Mouse (Mus musculus): ENCODE results near the gene Foxc1. TPM values are rescaled to one million over a fixed set of nuclear protein-coding genes. Genes with fewer than 3 reads are reported as not detected.

The Foxc1 gene
- polyA plus RNA-seq, 1 experiment from 2014 or later: 0.77 TPM

DNA sequence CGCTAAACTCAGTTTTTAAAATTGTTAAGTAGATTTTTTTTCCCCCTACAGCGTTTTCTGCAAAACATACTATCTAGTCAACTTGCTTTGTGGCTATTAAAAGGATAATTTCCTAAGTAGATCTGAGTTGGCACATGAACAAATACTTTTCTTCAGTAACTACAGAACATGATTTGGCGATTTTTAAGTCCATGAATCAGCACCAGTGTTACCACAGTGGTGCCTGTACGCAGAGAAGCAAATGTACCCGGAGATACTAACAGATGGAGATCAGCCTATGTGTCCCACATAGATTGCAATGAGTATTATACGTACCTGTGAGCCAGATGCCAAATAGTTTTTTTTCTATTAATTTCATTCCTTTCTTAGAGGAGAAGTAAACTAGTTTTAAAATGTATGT, 3.3 kb downstream of the Foxc1 start:
- Histone ChIP-seq H3K4me2 (ENCODE audit: low read depth, low read length) (peak overlapping the region; percentile 42), H3K9ac (ENCODE audit: low read length) (no peak overlapping the region; the same call in 1 of the 2 replicates), H3K27ac (ENCODE audit: low read length) (no peak overlapping the region), H3K36me3 (ENCODE audit: control insufficient read depth, insufficient read depth) (no peaks in the 10 kb centered on the region), H3K4me3 (ENCODE audit: low read length) (peak overlapping the region; percentile 40), H3K9me3 (replicated peaks; ENCODE audit: control insufficient read depth, low read length) (peaks cover 3% of the 10 kb centered on the region; the same call in 1 of the 2 replicates), H3K4me1 (ENCODE audit: control insufficient read depth, insufficient read depth, low read length) (peaks cover 13% of the 10 kb centered on the region), H3K27me3 (ENCODE audit: control insufficient read depth, insufficient read depth, low read length) (peaks cover 49% of the 10 kb centered on the region)
- no peak for ATAC-seq (replicated peaks; ENCODE audit: extremely low read depth, insufficient read depth, low FRiP score)
- WGBS: 20% methylated on average over 6 of the region's 6 CpGs

GRCm38 (mm10) chr13:31810375-31810692, 3.9 kb downstream of the Foxc1 start:
- peaks cover 3% of the 10 kb centered on the region; the same call in 1 of the 2 replicates for H3K9me3 ChIP-seq (replicated peaks; ENCODE audit: control insufficient read depth, low read length)
- no peak for ATAC-seq (replicated peaks; ENCODE audit: extremely low read depth, insufficient read depth, low FRiP score)
- no peaks in the 10 kb centered on the region for H3K36me3 ChIP-seq (ENCODE audit: control insufficient read depth, insufficient read depth)
- peaks cover 46% of the 10 kb centered on the region for H3K27me3 ChIP-seq (ENCODE audit: control insufficient read depth, insufficient read depth, low read length)
- H3K4me3 ChIP-seq (ENCODE audit: low read length): peak overlapping the region; percentile 60
- peak overlapping the region; percentile 77 for H3K9ac ChIP-seq (ENCODE audit: low read length)
- peak overlapping the region; percentile 69 for H3K27ac ChIP-seq (ENCODE audit: low read length)
- WGBS: 5% methylated on average over 9 of the region's 9 CpGs
- peaks cover 13% of the 10 kb centered on the region for H3K4me1 ChIP-seq (ENCODE audit: control insufficient read depth, insufficient read depth, low read length)
- H3K4me2 ChIP-seq (ENCODE audit: low read depth, low read length): peak overlapping the region; percentile 64

- Histone ChIP-seq H3K9me3 (replicated peaks; ENCODE audit: control insufficient read depth, low read length) (peaks cover 3% of the 10 kb centered on the region; the same call in 1 of the 2 replicates), H3K27me3 (ENCODE audit: control insufficient read depth, insufficient read depth, low read length) (peaks cover 44% of the 10 kb centered on the region), H3K4me2 (ENCODE audit: low read depth, low read length) (peak overlapping the region; percentile 64), H3K4me1 (ENCODE audit: control insufficient read depth, insufficient read depth, low read length) (peaks cover 13% of the 10 kb centered on the region), H3K27ac (ENCODE audit: low read length) (peak overlapping the region; percentile 69), H3K9ac (ENCODE audit: low read length) (peak overlapping the region; percentile 77), H3K36me3 (ENCODE audit: control insufficient read depth, insufficient read depth) (no peaks in the 10 kb centered on the region), H3K4me3 (ENCODE audit: low read length) (peak overlapping the region; percentile 60)
- ATAC-seq (replicated peaks; ENCODE audit: extremely low read depth, insufficient read depth, low FRiP score): no peak
- WGBS: 1% methylated on average over 58 of the region's 65 CpGs
These were observed 4.5 kb downstream of the Foxc1 start for GRCm38 (mm10) chr13:31810693-31811541.

DNA sequence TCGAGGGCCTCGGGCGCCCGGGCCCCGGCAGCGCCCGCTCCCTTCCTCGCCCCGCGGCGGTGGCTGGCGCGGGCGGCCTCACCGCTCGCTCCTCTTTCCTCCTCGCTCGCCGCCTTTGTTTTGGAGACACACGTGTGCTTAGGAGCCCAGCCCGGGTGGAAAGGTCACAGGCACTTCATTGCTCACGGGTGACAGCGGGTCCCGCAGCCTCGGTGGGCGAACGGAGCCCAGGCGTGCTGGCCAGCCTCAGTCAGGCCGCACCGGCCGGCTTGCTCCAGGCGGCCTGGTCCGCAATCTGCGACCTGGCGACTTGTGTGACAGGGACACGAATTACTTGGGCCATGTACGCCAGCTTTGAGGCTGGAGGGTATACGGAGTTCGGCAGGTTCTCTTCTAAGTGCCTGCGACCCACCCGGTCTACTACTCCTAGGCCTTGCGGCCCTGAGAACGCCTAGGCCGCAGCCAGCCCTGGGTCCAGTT, 5.1 kb downstream of the Foxc1 start:
- Histone ChIP-seq H3K9me3 (replicated peaks; ENCODE audit: control insufficient read depth, low read length) (peaks cover 3% of the 10 kb centered on the region; the same call in 1 of the 2 replicates), H3K4me3 (ENCODE audit: low read length) (peak overlapping the region; percentile 60), H3K9ac (ENCODE audit: low read length) (peak overlapping the region; percentile 77), H3K4me2 (ENCODE audit: low read depth, low read length) (peak overlapping the region; percentile 64), H3K4me1 (ENCODE audit: control insufficient read depth, insufficient read depth, low read length) (peaks cover 11% of the 10 kb centered on the region), H3K27me3 (ENCODE audit: control insufficient read depth, insufficient read depth, low read length) (peaks cover 41% of the 10 kb centered on the region), H3K36me3 (ENCODE audit: control insufficient read depth, insufficient read depth) (no peaks in the 10 kb centered on the region), H3K27ac (ENCODE audit: low read length) (peak overlapping the region; percentile 69)
- WGBS: 28% methylated on average over 44 of the region's 44 CpGs
- ATAC-seq (replicated peaks; ENCODE audit: extremely low read depth, insufficient read depth, low FRiP score): no peak

- H3K9me3 ChIP-seq (replicated peaks; ENCODE audit: control insufficient read depth, low read length): peaks cover 3% of the 10 kb centered on the region; the same call in 1 of the 2 replicates
- peaks cover 11% of the 10 kb centered on the region for H3K4me1 ChIP-seq (ENCODE audit: control insufficient read depth, insufficient read depth, low read length)
- H3K9ac ChIP-seq (ENCODE audit: low read length): no peak overlapping the region
- H3K36me3 ChIP-seq (ENCODE audit: control insufficient read depth, insufficient read depth): no peaks in the 10 kb centered on the region
- 62% methylated on average over 2 of the region's 2 CpGs for WGBS
- no peak overlapping the region for H3K4me3 ChIP-seq (ENCODE audit: low read length)
- ATAC-seq (replicated peaks; ENCODE audit: extremely low read depth, insufficient read depth, low FRiP score): no peak
- H3K27me3 ChIP-seq (ENCODE audit: control insufficient read depth, insufficient read depth, low read length): peaks cover 39% of the 10 kb centered on the region
- no peak overlapping the region for H3K27ac ChIP-seq (ENCODE audit: low read length)
- H3K4me2 ChIP-seq (ENCODE audit: low read depth, low read length): peak overlapping the region; percentile 23; the same call in 1 of the 2 replicates
These were observed 6.3 kb downstream of the Foxc1 start for GRCm38 (mm10) chr13:31812701-31813100.

DNA sequence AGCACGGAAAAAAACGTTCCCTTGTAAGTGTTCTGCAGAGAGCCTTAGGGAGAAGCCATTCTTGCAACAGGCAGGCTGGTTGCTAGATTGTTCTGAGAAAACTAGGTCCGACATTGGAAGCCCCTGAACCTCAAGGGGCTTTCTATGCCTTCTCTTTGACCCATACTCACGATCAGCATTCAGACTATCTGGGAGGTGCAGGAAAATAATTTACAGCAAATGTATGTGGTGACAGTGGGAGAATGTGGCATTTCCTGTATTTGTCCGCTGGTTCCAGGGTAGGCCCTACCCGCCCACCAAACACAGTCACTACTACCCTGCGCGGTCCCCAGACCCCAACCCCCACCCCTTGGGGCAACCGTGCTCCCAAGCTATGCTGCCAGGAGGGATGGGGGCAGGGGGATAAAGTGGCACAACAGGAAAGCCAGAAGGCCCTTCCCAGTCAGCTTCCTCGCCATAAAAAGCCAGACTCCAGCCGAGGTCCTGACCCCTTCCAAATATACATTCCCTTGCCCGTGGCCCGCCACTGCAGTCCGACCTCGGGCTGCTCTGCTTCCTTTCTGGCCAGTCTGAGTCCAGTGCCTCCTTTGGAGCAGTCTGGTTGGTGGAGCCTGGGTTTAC, 9.1 kb downstream of the Foxc1 start:
- Histone ChIP-seq H3K4me3 (ENCODE audit: low read length) (no peak overlapping the region), H3K4me1 (ENCODE audit: control insufficient read depth, insufficient read depth, low read length) (peaks cover 7% of the 10 kb centered on the region; the same call in 1 of the 2 replicates), H3K27me3 (ENCODE audit: control insufficient read depth, insufficient read depth, low read length) (peaks cover 35% of the 10 kb centered on the region), H3K4me2 (ENCODE audit: low read depth, low read length) (no peak overlapping the region), H3K9me3 (replicated peaks; ENCODE audit: control insufficient read depth, low read length) (peaks cover 3% of the 10 kb centered on the region; the same call in 1 of the 2 replicates), H3K9ac (ENCODE audit: low read length) (no peak overlapping the region), H3K27ac (ENCODE audit: low read length) (peak overlapping the region; percentile 16; the same call in 1 of the 2 replicates), H3K36me3 (ENCODE audit: control insufficient read depth, insufficient read depth) (no peaks in the 10 kb centered on the region)
- no peak for ATAC-seq (replicated peaks; ENCODE audit: extremely low read depth, insufficient read depth, low FRiP score)
- 45% methylated on average over 15 of the region's 15 CpGs for WGBS

GRCm38 (mm10) chr13:31818337-31818736, 11.9 kb downstream of the Foxc1 start:
- no peak for ATAC-seq (replicated peaks; ENCODE audit: extremely low read depth, insufficient read depth, low FRiP score)
- H3K9ac ChIP-seq (ENCODE audit: low read length): no peak overlapping the region
- H3K27ac ChIP-seq (ENCODE audit: low read length): no peak overlapping the region
- no peaks in the 10 kb centered on the region for H3K36me3 ChIP-seq (ENCODE audit: control insufficient read depth, insufficient read depth)
- H3K4me1 ChIP-seq (ENCODE audit: control insufficient read depth, insufficient read depth, low read length): peaks cover 15% of the 10 kb centered on the region
- no peak overlapping the region for H3K4me2 ChIP-seq (ENCODE audit: low read depth, low read length)
- WGBS: 54% methylated on average over 7 of the region's 7 CpGs
- peaks cover 15% of the 10 kb centered on the region for H3K27me3 ChIP-seq (ENCODE audit: control insufficient read depth, insufficient read depth, low read length)
- H3K4me3 ChIP-seq (ENCODE audit: low read length): no peak overlapping the region
- H3K9me3 ChIP-seq (replicated peaks; ENCODE audit: control insufficient read depth, low read length): no peaks in the 10 kb centered on the region

GRCm38 (mm10) chr13:31819664-31820405, 13.4 kb downstream of the Foxc1 start:
- Histone ChIP-seq H3K9me3 (replicated peaks; ENCODE audit: control insufficient read depth, low read length) (no peaks in the 10 kb centered on the region), H3K36me3 (ENCODE audit: control insufficient read depth, insufficient read depth) (no peaks in the 10 kb centered on the region), H3K27ac (ENCODE audit: low read length) (no peak overlapping the region), H3K9ac (ENCODE audit: low read length) (no peak overlapping the region), H3K4me1 (ENCODE audit: control insufficient read depth, insufficient read depth, low read length) (peaks cover 15% of the 10 kb centered on the region), H3K4me3 (ENCODE audit: low read length) (no peak overlapping the region), H3K4me2 (ENCODE audit: low read depth, low read length) (peak overlapping the region; percentile 28; the same call in 1 of the 2 replicates), H3K27me3 (ENCODE audit: control insufficient read depth, insufficient read depth, low read length) (peaks cover 13% of the 10 kb centered on the region)
- no peak for ATAC-seq (replicated peaks; ENCODE audit: extremely low read depth, insufficient read depth, low FRiP score)
- WGBS: 52% methylated on average over 14 of the region's 14 CpGs
